Mouse (Mus musculus): ENCODE data around the gene Efna3. TPM values are rescaled to one million over a fixed set of nuclear protein-coding genes. Genes with fewer than 3 reads are reported as not detected.
A peak's percentile ranks its signal among the peaks of the same experiment; 100 is the strongest.

Efna3 gene
- polyA plus RNA-seq, 1 experiment, result 3.7 TPM

DNA sequence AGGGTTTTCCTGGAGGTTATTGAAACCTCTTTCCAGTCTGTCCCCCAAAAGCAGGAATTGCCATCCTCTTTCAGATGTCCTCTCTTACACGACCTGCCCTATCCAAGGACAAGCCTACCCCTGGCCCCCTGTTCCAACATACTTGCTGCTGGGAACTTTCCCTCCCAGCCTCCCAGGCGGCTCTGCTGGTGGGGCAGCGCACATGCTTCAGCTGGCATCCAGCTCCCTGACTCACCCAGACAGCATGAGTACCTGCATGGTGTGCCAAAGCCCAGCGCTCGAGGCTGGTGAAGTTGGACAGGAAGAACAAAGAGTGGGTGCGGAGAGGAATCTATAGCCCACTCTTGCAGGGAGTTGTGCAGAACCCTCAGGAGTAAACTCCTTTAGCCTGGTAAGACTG is 51.9 kb downstream of the Efna3 start:
- no peaks in the 10 kb centered on the region for H3K27me3 ChIP-seq (ENCODE audit: control insufficient read depth, insufficient read depth, low read length)
- TF ChIP-seq CTCF (IDR thresholded peaks at IDR 0.05; ENCODE audit: borderline replicate concordance, control insufficient read depth, extremely low read depth, insufficient read depth, low read length, poor library complexity) (no peak), POLR2A (IDR thresholded peaks at IDR 0.05; ENCODE audit: control insufficient read depth, extremely low read depth, insufficient read depth, low read length, poor library complexity) (no peak)
- H3K36me3 ChIP-seq (ENCODE audit: control insufficient read depth, insufficient read depth, low read length), result no peaks in the 10 kb centered on the region
- 79% methylated on average over 6 of the region's 6 CpGs for WGBS
- peak overlapping the region; percentile 69; the same call in 1 of the 2 replicates for H3K4me3 ChIP-seq (ENCODE audit: control insufficient read depth, insufficient read depth, low read length)
- peaks cover 25% of the 10 kb centered on the region for H3K4me1 ChIP-seq (replicated peaks; ENCODE audit: control insufficient read depth, insufficient read depth, low read length)
- DNase-seq, result no peak
- H3K27ac ChIP-seq (ENCODE audit: control insufficient read depth, insufficient read depth, low read length), result no peak overlapping the region

DNA sequence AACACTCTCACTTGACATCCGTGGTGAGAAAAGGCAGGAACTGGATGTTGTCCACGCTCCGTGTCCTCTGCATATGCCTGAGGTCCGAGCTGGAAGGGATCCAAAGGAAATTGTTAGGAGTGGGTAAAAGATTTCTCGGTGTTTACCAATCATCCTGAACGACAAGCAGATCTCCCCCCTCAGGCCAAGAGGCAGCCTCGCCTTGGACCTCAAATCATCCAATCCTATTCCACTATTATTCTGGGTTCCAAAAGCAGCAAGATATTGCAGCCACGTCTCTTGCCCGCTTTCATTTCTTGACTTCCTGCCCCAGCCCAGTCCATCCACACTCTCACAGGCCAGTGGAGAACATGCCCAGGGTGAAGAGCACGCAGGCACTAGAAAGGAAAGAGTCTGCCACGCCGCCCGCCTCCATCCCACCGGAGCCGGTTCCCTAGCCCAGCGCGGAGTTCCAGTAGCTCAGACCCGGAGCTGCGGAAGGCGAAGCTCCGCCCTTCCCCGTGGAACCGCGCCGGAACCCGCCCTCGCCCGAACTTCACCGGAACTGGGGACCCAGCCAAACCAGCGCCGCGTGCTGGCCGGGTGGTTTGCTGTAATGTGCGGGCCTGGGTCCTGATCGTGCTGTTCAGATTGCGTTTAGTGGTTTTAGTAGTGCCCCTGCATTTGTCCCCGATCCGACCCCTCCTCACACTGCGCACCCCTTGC is 52.6 kb downstream of the Efna3 start, which contains the start of gene Slc50a1:
TSS of gene Slc50a1 (minus strand) at position 520 of the 705 bp plus-strand sequence.
- peak; percentile 70; the same call in 1 of the 2 replicates for TF ChIP-seq CTCF (IDR thresholded peaks at IDR 0.05; ENCODE audit: borderline replicate concordance, control insufficient read depth, extremely low read depth, insufficient read depth, low read length, poor library complexity)
- peak; percentile 64 for TF ChIP-seq POLR2A (IDR thresholded peaks at IDR 0.05; ENCODE audit: control insufficient read depth, extremely low read depth, insufficient read depth, low read length, poor library complexity)
- Histone ChIP-seq H3K4me1 (replicated peaks; ENCODE audit: control insufficient read depth, insufficient read depth, low read length) (peaks cover 25% of the 10 kb centered on the region), H3K27me3 (ENCODE audit: control insufficient read depth, insufficient read depth, low read length) (no peaks in the 10 kb centered on the region), H3K27ac (ENCODE audit: control insufficient read depth, insufficient read depth, low read length) (peak within 1 kb of the TSS; percentile 0; the same call in 1 of the 2 replicates), H3K36me3 (ENCODE audit: control insufficient read depth, insufficient read depth, low read length) (no peaks in the 10 kb centered on the region), H3K4me3 (ENCODE audit: control insufficient read depth, insufficient read depth, low read length) (peak within 1 kb of the TSS; percentile 69)
- under 1% methylated on average over 39 of the region's 39 CpGs for WGBS
- DNase-seq, result peak; percentile 84

DNA sequence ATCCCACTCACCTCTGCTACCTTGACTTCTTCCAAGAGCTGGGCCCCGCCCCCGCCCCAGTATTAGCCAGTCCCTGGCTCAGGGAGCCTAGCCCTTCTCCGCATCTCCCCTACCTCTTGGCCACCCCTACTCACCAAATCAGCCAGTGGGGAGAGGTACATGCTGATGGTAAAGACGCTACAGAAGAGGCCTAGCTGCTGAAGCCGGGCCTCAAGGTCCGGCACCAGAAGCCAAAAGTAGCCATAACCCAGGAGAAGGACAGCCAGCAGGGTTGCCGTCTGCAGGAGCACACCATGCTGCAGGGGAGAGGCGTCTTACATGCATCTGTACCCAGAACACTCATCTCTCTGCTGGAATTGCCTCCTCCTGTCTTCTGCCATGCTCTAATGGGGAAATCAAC is 53.8 kb downstream of the Efna3 start:
- H3K4me1 ChIP-seq (replicated peaks; ENCODE audit: control insufficient read depth, insufficient read depth, low read length), result peaks cover 25% of the 10 kb centered on the region
- H3K36me3 ChIP-seq (ENCODE audit: control insufficient read depth, insufficient read depth, low read length), result no peaks in the 10 kb centered on the region

DNA sequence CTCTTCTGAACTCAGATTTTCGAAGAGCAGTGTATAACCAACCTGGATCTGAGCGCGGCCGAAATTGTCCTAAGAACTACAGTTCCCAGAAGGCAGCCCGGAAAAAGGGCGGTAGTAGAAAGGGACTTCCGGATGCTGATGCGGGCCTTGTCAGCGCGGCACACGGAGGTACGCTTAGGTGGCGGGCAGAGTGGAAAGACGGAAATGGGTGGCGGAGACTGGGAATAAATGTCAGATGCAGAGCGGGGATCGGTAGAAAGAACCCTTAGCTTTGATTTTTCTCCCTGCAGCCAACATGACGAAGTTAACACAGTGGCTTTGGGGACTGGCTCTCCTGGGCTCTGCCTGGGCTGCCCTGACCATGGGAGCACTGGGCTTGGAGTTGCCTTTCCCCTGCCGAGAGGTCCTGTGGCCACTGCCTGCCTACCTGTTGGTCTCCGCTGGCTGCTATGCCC is 56.3 kb downstream of the Efna3 start:
- no peaks in the 10 kb centered on the region for H3K36me3 ChIP-seq (ENCODE audit: control insufficient read depth, insufficient read depth, low read length)
- no peaks in the 10 kb centered on the region for H3K27me3 ChIP-seq (ENCODE audit: control insufficient read depth, insufficient read depth, low read length)
- peak overlapping the region; percentile 81 for H3K4me3 ChIP-seq (ENCODE audit: control insufficient read depth, insufficient read depth, low read length)
- no peak overlapping the region for H3K27ac ChIP-seq (ENCODE audit: control insufficient read depth, insufficient read depth, low read length)
- under 1% methylated on average over 20 of the region's 20 CpGs for WGBS
- DNase-seq, result peak; percentile 80
- TF ChIP-seq POLR2A (IDR thresholded peaks at IDR 0.05; ENCODE audit: control insufficient read depth, extremely low read depth, insufficient read depth, low read length, poor library complexity) (peak; percentile 78), CTCF (IDR thresholded peaks at IDR 0.05; ENCODE audit: borderline replicate concordance, control insufficient read depth, extremely low read depth, insufficient read depth, low read length, poor library complexity) (0 out of 2 replicates have a peak, but pooled peaks have one; percentile 15)
- H3K4me1 ChIP-seq (replicated peaks; ENCODE audit: control insufficient read depth, insufficient read depth, low read length), result peaks cover 25% of the 10 kb centered on the region

More for the DNA sequence above, 53.8 kb downstream of the Efna3 start:
- TF ChIP-seq CTCF (IDR thresholded peaks at IDR 0.05; ENCODE audit: borderline replicate concordance, control insufficient read depth, extremely low read depth, insufficient read depth, low read length, poor library complexity), result no peak
- TF ChIP-seq POLR2A (IDR thresholded peaks at IDR 0.05; ENCODE audit: control insufficient read depth, extremely low read depth, insufficient read depth, low read length, poor library complexity), result no peak
- H3K4me3 ChIP-seq (ENCODE audit: control insufficient read depth, insufficient read depth, low read length), result no peak overlapping the region
- no peak overlapping the region for H3K27ac ChIP-seq (ENCODE audit: control insufficient read depth, insufficient read depth, low read length)
- H3K27me3 ChIP-seq (ENCODE audit: control insufficient read depth, insufficient read depth, low read length), result no peaks in the 10 kb centered on the region
- 95% methylated on average over 8 of the region's 8 CpGs for WGBS
- DNase-seq, result no peak

Other genes starting within 250 kb of the Efna3 start
- 45.8 and 50.9 TPM in 2 replicates for gene Rusc1, start 229.7 kb downstream of the Efna3 start, polyA plus RNA-seq (2012; rRNA removed)
- not detected in 2 replicates for gene Gm43738, start 221.9 kb downstream of the Efna3 start, polyA plus RNA-seq (2012; rRNA removed)
- 58.1 and 71.6 TPM in 2 replicates for gene Fdps, start 221.0 kb downstream of the Efna3 start, polyA plus RNA-seq (2012; rRNA removed)
- 2.2 and 2.7 TPM in 2 replicates for gene Pklr, start 186.8 kb downstream of the Efna3 start, polyA plus RNA-seq (2012; rRNA removed)
- gene Hcn3, start 162.8 kb downstream of the Efna3 start, polyA plus RNA-seq (2012; rRNA removed), result 15.9 and 18.1 TPM in 2 replicates
- gene Clk2, start 158.2 kb downstream of the Efna3 start, polyA plus RNA-seq (2012; rRNA removed), result 117 and 126 TPM in 2 replicates
- 240 and 251 TPM in 2 replicates for gene Scamp3, start 145.5 kb downstream of the Efna3 start, polyA plus RNA-seq (2012; rRNA removed)
- 250 and 278 TPM in 2 replicates for gene Fam189b, start 139.8 kb downstream of the Efna3 start, polyA plus RNA-seq (2012; rRNA removed)
- 98.8 and 117 TPM in 2 replicates for gene Gba, start 120.0 kb downstream of the Efna3 start, polyA plus RNA-seq (2012; rRNA removed)
- gene Thbs3, start 107.8 kb downstream of the Efna3 start, polyA plus RNA-seq (2012; rRNA removed), result 7.2 and 10.9 TPM in 2 replicates
- gene Mtx1, start 95.9 kb downstream of the Efna3 start, polyA plus RNA-seq (2012; rRNA removed), result 209 and 224 TPM in 2 replicates
- 14.1 and 14.4 TPM in 2 replicates for gene Muc1, start 93.9 kb downstream of the Efna3 start, polyA plus RNA-seq (2012; rRNA removed)
- 171 and 183 TPM in 2 replicates for gene Krtcap2, start 77.0 kb downstream of the Efna3 start, polyA plus RNA-seq (2012; rRNA removed)
- gene Trim46, start 76.7 kb downstream of the Efna3 start, polyA plus RNA-seq (2012; rRNA removed), result 12.1 and 13.0 TPM in 2 replicates
- 477 and 588 TPM in 2 replicates for gene Dpm3, start 63.6 kb downstream of the Efna3 start, polyA plus RNA-seq (2012; rRNA removed)
- 196 and 251 TPM in 2 replicates for gene Slc50a1, start 52.4 kb downstream of the Efna3 start, polyA plus RNA-seq (2012; rRNA removed)
- gene Efna1, start 41.8 kb downstream of the Efna3 start, polyA plus RNA-seq (2012; rRNA removed), result 6.3 and 9.7 TPM in 2 replicates
- 12.5 TPM in 2 replicates for gene Efna4, start 15.1 kb upstream of the Efna3 start, polyA plus RNA-seq (2012; rRNA removed)
- 38.7 and 49.6 TPM in 2 replicates for gene Adam15, start 27.0 kb upstream of the Efna3 start, polyA plus RNA-seq (2012; rRNA removed)
- 0.36 and 0.50 TPM in 2 replicates for gene Dcst2, start 39.0 kb upstream of the Efna3 start, polyA plus RNA-seq (2012; rRNA removed)
- 0.24 and 0.32 TPM in 2 replicates for gene Dcst1, start 42.3 kb upstream of the Efna3 start, polyA plus RNA-seq (2012; rRNA removed)
- 59.8 and 64.9 TPM in 2 replicates for gene Zbtb7b, start 71.8 kb upstream of the Efna3 start, polyA plus RNA-seq (2012; rRNA removed)
- 0.66 TPM in 1 of 2 replicates, not detected in the other for gene Lenep, start 79.8 kb upstream of the Efna3 start, polyA plus RNA-seq (2012; rRNA removed)
- gene Flad1, start 88.9 kb upstream of the Efna3 start, polyA plus RNA-seq (2012; rRNA removed), result 57.0 and 58.3 TPM in 2 replicates
- gene Cks1b, start 95.4 kb upstream of the Efna3 start, polyA plus RNA-seq (2012; rRNA removed), result 104 TPM in 2 replicates
- gene Shc1, start 95.5 kb upstream of the Efna3 start, polyA plus RNA-seq (2012; rRNA removed), result 89.9 and 92.1 TPM in 2 replicates
- gene Pygo2, start 107.2 kb upstream of the Efna3 start, polyA plus RNA-seq (2012; rRNA removed), result 82.3 and 133 TPM in 2 replicates
- gene Pbxip1, start 113.7 kb upstream of the Efna3 start, polyA plus RNA-seq (2012; rRNA removed), result 36.5 and 41.6 TPM in 2 replicates
- 20.0 and 22.6 TPM in 2 replicates for gene Pmvk, start 131.6 kb upstream of the Efna3 start, polyA plus RNA-seq (2012; rRNA removed)
- 1.6 and 2.4 TPM in 2 replicates for gene Kcnn3, start 197.2 kb upstream of the Efna3 start, polyA plus RNA-seq (2012; rRNA removed)

Data from thymus, adult 2 months (tissue).